Mouse (Mus musculus) right cerebral cortex, postnatal 14 days (tissue): ENCODE measurements around the gene Cdk18.

ENCODE experiments used
- DNase-seq: peaks from one replicate; pipeline ENCODE4 v3.0.0; 2022

Gene Cdk18

DNA sequence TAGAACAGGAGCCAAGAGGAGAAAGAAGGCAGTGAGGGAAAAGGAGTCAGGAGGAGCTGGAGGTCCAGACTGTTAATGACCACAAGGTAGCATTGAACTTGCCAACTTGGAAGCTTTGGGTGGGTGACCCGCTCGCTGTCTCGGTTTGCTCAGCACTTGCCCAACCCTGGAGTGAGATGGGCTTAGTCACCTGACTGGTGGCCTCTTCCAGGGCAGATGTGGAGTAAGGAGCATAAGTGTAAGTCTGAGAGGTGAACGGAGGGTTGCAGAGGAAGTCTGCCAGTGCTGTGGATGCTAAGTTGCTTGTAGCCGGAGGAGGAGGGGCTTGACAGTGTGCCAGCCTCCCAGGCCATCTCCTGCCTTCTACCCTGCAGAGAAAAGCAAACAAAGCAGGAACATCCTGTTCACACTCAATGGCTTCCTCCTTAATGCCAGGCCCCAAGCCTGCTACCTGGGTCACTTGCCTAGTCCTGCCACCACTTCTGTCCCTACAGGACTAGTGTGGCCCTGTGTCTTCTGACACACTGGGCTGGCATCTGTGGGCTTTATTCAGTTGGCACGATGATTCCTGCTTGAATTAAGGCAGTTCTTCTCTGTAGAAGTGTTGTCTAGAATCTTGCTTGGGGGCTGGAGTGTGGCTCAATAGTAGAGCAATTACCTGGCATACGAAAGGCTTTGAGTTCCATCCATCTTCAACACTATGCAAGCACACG is 6.6 kb upstream of the Cdk18 start:
- DNase-seq: no peak

GRCm38 (mm10) chr1:132144837-132145236 is 5.4 kb upstream of the Cdk18 start:
- DNase-seq: no peak

GRCm38 (mm10) chr1:132144223-132144622 is 4.7 kb upstream of the Cdk18 start:
- DNase-seq: no peak

GRCm38 (mm10) chr1:132143730-132144129 is 4.2 kb upstream of the Cdk18 start:
- DNase-seq: no peak

GRCm38 (mm10) chr1:132143079-132143478 is 3.6 kb upstream of the Cdk18 start:
- no peak for DNase-seq

- no peak for DNase-seq
Measured at GRCm38 (mm10) chr1:132141753-132142152, 2.3 kb upstream of the Cdk18 start.

GRCm38 (mm10) chr1:132141166-132141565 is 1.7 kb upstream of the Cdk18 start:
- no peak for DNase-seq

GRCm38 (mm10) chr1:132140574-132140973 is 1.1 kb upstream of the Cdk18 start:
- no peak for DNase-seq

DNA sequence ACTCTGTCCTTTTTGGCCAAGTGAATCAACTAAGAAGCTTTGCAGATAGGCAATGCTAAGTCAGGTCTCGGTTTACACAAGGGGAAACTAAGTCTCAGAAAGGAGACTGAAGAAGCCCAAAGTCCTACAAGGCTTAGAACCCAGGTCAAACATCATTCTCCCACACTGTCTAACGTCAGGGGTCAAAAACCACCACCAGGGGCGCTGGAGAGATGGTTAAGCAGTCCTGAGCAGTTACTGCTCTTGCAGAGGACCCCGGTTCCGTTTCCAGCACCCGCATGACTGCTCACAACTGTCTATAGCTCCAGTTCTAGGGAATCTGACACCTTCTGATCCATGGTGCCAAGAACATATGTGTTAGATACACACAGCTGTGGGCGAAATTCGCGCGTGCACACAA is 687 bp upstream of the Cdk18 start:
- DNase-seq: peak; percentile 58

DNA sequence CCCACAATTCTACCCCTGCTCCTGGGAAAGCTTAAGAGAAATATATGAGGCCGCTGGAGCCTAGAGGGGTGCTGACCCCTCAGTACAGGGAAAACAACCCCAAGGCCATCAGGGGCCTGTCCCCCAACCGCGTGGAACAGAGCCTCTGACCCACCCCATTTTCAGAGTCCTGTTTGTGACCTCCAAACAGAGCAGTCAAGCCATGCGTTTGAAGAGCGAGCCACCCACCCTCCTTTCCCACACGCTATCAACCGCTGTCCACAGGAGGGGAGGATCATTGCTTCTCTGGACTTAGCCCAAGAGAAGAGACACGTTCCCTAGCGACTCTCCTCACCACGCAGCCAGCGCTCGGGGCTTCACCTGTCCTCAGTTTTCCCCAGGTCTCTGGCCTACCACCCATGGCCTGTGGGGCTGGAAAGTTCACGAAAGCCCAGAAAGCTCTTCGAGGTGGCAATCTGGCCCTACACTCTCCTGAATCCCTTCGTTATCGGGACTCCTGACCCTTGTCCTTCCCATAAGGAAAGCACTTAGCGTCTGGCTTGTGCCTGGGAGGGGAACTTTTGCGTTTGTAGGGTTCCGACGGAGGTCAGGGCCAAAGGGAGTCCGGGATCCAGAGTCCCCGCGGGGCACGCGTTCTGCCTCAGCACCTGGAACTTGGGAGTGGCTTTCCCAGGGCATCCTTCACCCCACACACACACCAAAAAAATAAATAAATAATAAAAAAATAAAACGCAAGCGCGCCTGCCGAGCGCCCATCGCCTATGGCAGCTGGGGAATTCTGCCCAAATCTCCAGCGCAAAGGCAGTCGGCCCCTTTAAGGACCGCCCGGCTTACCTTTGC is 688 bp downstream of the Cdk18 start:
- DNase-seq: no peak

DNA sequence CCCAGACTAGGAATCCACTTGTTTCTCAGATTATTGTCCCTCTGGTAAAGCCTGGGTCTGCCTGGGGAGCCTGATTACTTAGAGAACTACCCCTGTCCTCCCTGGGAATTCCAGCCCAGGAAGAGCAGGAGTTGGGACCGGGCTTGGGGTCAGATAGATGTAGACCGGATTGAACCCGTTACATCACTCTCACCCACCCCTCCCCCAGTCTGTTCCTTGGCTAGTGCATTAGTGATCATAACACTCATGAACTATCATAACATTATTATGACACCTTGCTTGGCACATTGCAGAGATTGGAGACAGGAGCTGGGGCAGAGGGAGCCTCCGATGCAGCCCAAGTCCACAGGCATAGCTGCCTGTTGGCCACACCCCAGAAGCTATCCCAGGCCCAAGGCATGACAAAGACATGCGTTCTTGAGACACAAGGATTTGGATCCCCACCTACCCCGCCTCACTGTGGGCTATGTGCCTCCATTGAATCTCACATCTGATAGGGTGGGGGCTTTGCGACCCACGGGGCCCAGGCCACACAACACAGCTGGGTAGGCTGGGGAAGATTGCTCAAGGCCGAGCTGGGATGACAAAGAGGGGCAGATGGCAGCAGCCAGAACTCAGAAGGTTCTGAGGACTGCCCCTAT is 1.4 kb downstream of the Cdk18 start:
- no peak for DNase-seq

DNA sequence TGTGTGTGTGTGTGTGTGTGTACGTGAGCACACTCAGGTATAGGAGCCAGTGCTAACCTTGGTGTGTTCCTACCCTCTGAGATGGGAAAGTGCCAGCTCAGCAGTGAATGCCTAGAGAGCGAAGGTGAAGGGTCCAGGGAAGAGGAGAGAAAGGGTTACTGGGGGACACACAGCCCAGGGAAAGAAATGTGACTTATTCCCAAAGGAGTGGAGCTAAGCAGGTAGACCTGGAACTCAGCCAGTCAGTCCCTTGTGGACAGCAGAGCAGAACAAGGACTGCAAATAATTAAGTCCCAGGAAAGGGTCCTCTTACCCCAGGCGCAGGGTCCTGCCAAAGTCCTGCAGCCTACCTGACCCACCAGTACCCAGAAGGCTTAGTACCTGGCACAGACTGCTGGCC is 2.6 kb downstream of the Cdk18 start:
- no peak for DNase-seq

GRCm38 (mm10) chr1:132135631-132136030 is 3.9 kb downstream of the Cdk18 start:
- DNase-seq: no peak

- no peak for DNase-seq
Measured at GRCm38 (mm10) chr1:132128311-132128710, 11.2 kb downstream of the Cdk18 start.

- DNase-seq: no peak
Measured at GRCm38 (mm10) chr1:132125803-132126405, 13.6 kb downstream of the Cdk18 start.

GRCm38 (mm10) chr1:132125249-132125648 is 14.2 kb downstream of the Cdk18 start:
- no peak for DNase-seq

DNA sequence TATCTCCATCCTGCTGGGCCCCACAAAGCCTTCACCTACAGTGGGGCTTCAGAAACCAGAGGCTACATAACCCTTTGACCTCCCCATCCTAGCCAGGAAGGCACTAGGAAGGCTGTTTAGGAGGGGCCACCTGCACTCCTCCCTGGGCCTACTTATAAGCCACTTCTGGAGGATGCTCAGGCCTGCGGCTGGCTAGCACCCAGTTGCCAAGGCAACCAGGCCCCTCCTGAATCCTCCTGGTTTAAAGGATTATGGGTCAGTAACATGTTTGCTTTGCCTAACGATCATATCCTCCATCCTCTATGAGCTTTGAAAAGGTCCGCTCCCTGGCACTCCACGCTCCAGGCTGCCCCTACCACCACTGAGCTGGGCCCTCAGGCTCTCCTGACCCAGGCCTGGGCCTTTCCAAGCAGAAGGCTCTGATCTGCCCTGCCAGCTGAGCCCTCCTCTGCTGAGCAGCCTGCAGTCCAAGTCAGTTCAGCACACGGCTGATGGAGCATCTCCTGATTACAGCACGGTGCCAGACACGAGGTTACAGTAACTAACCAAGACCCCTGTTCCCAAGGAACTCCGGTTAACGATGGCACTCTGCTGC is 16.0 kb downstream of the Cdk18 start:
- DNase-seq: no peak

- DNase-seq: peak; percentile 29
Measured at GRCm38 (mm10) chr1:132121895-132122294, 17.6 kb downstream of the Cdk18 start.

DNA sequence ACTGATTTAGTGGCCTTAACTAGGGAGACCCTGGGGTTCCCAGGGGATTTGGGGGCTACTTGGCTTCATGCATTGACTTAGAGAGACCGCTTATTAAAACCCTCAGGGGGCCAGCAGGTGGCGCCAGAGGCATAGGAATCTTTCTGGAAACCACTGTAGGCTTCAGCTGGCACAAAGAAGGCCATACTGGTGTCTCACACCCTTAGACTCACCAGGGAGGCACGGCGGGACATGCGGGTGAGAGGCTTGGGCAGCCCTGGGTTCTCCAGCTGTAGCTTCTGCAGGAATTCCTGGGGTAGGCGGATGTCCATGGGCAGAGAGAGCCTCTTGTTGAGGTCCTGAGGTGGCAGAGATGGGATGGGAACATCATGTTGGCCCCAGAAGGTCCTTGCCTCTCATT is 18.2 kb downstream of the Cdk18 start:
- peak; percentile 92 for DNase-seq

GRCm38 (mm10) chr1:132116606-132117005 is 22.9 kb downstream of the Cdk18 start:
- DNase-seq: peak; percentile 82

- no peak for DNase-seq
Measured at GRCm38 (mm10) chr1:132113098-132113497, 26.4 kb downstream of the Cdk18 start.

GRCm38 (mm10) chr1:132112426-132112825 is 27.1 kb downstream of the Cdk18 start:
- no peak for DNase-seq

DNA sequence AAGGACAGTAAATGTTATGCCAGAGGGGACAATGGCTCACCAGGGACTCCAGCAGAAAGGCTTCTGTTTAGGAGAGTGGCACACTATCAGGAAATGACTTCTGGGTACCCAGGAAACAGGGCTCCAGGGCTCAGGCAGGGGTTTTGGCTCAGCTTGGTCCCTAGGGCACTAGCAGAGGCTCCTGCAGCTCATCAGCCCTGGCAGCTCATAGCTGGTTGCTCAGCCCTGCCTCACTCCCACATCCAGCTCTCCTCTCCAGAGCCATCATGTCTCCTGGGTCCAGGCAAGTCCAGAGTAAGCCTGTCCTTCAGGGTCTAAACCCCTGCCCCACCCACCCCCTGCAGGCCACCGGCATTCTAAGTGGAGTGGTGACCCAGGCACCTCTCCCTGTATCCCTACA is 28.1 kb downstream of the Cdk18 start:
- no peak for DNase-seq
